Mouse (Mus musculus) liver, adult 10 weeks (tissue): ENCODE measurements around the gene Uxs1. TPM values are rescaled to one million over a fixed set of nuclear protein-coding genes. Genes with fewer than 3 reads are reported as not detected.

Experiments
- polyA plus RNA-seq: library from polyadenylated mRNA; stranded (reverse); fragments of 350-450 nt; fragmentation: Illumina TruSeq; extraction: RNeasy Lipid Tissue Mini Kit (QIAGEN cat#74804); gene quantifications from one replicate; pipeline ENCODE4 v1.2.3, GENCODE M21; 2014; ENCODE audit warnings: low read depth, low replicate concordance

The Uxs1 gene
- polyA plus RNA-seq = 20.3 TPM

GRCm38 (mm10) chr1:43827763-43828194, at the start of gene Uxs1:
Gene Uxs1, minus strand, starts transcription at chr1:43827800.

GRCm38 (mm10) chr1:43730491-43730924, 97.1 kb downstream of the Uxs1 start, which contains the start of gene 1500015O10Rik:
Gene 1500015O10Rik, plus strand, starts transcription at chr1:43730602.

Other genes starting within 250 kb of the Uxs1 start
- gene 1500015O10Rik, start 97.2 kb downstream of the Uxs1 start, polyA plus RNA-seq = not detected
- 45.5 TPM for gene Tpp2, start 105.8 kb upstream of the Uxs1 start, polyA plus RNA-seq
- not detected for gene Mettl21c, start 192.2 kb upstream of the Uxs1 start, polyA plus RNA-seq
- 0.05 TPM for gene Gm8251, start 234.1 kb upstream of the Uxs1 start, polyA plus RNA-seq